Mouse (Mus musculus) erythroblast, embryonic 14.5 days (primary cell): ENCODE results near the gene Dmrtc2.

ENCODE experiments used
- GATA1 ChIP-seq: IDR thresholded peaks from 2 replicates; pipeline ENCODE4 v1.6.1; 2012; ENCODE audit warnings: low read length, inconsistent platforms, mixed read lengths
- TAL1 ChIP-seq: IDR thresholded peaks from 3 replicates; pipeline ENCODE4 v1.6.1; 2012; ENCODE audit warnings: low read length, inconsistent platforms, mixed read lengths

DNA sequence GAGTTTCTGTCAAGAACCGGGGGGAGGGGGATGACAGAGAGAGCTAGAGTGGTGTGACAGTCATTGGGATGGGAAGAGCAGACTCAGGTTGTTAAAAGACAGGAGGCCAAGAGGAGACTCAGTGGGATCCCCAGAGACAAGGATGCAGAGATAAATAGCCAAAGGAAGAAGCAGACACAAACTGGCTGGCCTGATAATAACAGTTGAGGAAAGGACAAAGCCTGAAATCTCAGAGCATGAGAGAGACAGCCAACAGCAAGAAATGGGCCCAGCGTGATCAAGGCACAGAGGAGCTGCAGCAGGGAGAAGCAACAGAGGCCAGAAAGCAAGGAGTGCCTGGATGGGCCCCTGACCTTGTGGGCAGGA is 32.4 kb downstream of the Dmrtc2 start:
- TF ChIP-seq GATA1 = no peak
- no peak for TF ChIP-seq TAL1
